Mouse (Mus musculus): ENCODE measurements around the gene Git2. TPM values are rescaled to one million over a fixed set of nuclear protein-coding genes. Genes with fewer than 3 reads are reported as not detected.

Git2 gene
- polyA plus RNA-seq, 1 experiment, result 221 TPM

DNA sequence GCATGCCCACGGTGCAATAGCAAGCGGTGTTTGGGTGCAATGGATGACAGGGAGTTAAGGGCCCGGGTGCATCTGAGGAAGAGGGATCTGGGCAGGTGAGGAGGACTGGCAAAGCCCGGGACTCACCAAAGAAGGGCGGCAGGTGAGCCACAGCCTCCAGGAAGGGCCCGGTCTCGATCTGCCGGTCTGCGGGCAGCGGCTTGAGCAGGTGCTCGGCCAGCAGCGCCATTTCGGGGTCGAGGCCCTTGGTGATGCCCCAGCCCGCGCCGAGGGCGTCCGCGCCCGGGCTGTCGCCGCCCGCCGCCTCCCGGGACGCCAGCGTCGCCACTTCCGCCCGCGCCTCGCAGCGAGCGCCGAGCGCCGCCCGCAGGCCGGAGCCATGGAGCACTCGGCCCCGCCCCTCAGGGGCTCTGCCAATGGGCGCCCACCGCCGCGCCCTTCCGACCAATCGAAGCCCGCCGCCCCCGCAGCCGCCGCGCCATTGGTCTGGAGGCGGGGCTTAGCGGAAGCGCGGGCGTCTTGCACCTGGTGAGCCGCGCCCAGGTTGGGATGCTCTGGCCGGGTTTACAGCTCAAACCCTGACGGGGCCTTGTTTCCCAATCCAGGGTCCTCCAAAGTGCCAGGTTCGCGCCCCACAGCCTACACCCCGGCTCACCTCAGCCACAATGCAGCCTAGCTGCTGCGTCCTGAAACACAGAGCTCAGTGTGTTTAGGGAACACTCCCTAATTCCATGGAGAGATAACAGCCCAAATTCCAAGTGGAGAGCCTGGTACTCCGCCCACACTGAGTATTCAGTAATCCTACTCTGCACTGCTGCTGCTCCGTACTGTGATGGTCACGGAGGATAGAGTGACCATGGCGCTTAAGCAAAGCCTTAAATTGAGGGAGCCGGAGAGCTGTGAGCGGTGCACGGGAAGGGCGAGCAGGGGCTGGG lies 84.4 kb downstream of the Git2 start, which contains the start of gene Gltp:
Gene Gltp, minus strand, starts transcription at position 352 of the 935 bp plus-strand sequence.
- peak; percentile 84 for TF ChIP-seq POLR2A (IDR thresholded peaks at IDR 0.05; ENCODE audit: control insufficient read depth, extremely low read depth, insufficient read depth, low read length, poor library complexity)
- TF ChIP-seq CTCF (IDR thresholded peaks at IDR 0.05; ENCODE audit: borderline replicate concordance, control insufficient read depth, extremely low read depth, insufficient read depth, low read length, poor library complexity), result peak; percentile 68; the same call in 1 of the 2 replicates
- 8% methylated on average over 75 of the region's 75 CpGs for WGBS
- DNase-seq, result peak; percentile 96
- H3K27ac ChIP-seq (ENCODE audit: control insufficient read depth, insufficient read depth, low read length), result peak within 1 kb of the TSS; percentile 21; the same call in 1 of the 2 replicates
- peak within 1 kb of the TSS; percentile 91 for H3K4me3 ChIP-seq (ENCODE audit: control insufficient read depth, insufficient read depth, low read length)
- H3K4me1 ChIP-seq (replicated peaks; ENCODE audit: control insufficient read depth, insufficient read depth, low read length), result peaks cover 26% of the 10 kb centered on the region
- no peaks in the 10 kb centered on the region for H3K36me3 ChIP-seq (ENCODE audit: control insufficient read depth, insufficient read depth, low read length)
- H3K27me3 ChIP-seq (ENCODE audit: control insufficient read depth, insufficient read depth, low read length), result no peaks in the 10 kb centered on the region

DNA sequence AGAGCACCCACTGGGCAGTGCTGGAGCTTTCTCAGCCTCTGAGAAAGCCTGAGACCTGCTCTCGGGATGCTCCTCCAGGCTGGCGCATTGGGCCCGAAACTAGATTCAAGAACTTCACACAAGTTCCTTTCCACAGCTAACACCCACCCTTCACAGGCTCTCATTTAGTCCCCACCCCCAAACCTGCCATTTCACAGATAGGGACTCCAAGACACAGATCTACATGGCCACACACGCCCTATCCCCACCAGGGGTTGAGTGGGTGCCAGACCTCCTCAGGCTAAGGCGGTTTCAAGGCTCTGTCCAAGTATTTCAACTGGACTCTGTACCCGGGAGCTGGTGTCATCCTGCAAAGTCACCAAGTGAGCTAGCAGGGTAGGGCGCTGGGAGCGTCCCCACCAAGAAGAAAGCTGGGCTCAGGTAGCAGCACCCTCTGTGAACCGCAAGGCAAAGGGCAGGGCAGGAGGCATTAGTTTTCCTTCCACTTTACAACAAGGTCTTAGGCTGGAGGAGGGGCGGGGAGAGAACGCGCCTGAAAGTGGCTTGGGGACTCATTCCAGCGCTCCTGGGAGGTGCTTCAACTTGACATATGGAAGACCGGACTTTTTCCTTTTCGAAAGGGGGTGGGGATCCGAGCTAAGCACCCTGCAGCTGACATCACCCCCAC lies 85.5 kb downstream of the Git2 start:
- Histone ChIP-seq H3K4me3 (ENCODE audit: control insufficient read depth, insufficient read depth, low read length) (peak overlapping the region; percentile 91), H3K36me3 (ENCODE audit: control insufficient read depth, insufficient read depth, low read length) (no peaks in the 10 kb centered on the region), H3K27ac (ENCODE audit: control insufficient read depth, insufficient read depth, low read length) (peak overlapping the region; percentile 14; the same call in 1 of the 2 replicates), H3K27me3 (ENCODE audit: control insufficient read depth, insufficient read depth, low read length) (no peaks in the 10 kb centered on the region), H3K4me1 (replicated peaks; ENCODE audit: control insufficient read depth, insufficient read depth, low read length) (peaks cover 35% of the 10 kb centered on the region)
- no peak for TF ChIP-seq CTCF (IDR thresholded peaks at IDR 0.05; ENCODE audit: borderline replicate concordance, control insufficient read depth, extremely low read depth, insufficient read depth, low read length, poor library complexity)
- 6% methylated on average over 16 of the region's 16 CpGs for WGBS
- DNase-seq, result peak; percentile 38

DNA sequence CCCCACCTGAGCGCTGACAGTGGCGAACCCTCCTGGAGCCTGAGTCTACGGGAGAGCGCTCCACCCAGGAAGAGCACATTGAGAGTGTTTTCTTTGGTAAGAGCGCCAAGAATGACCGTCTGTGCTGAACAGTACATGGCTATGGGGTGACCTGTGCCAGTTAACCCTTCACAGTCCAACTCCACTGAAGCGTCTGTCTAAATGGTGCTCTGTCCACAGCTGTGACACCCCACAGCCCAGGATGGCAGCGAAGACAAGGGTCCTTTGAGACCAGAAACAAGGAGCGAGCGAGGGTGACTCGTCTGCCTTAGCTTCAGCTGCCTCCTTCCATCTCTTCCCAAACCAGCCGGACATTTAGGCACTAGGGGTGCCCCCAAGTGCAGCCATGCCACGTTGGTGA lies 86.6 kb downstream of the Git2 start:
- WGBS, result 90% methylated on average over 13 of the region's 13 CpGs
- no peak overlapping the region for H3K4me3 ChIP-seq (ENCODE audit: control insufficient read depth, insufficient read depth, low read length)
- H3K4me1 ChIP-seq (replicated peaks; ENCODE audit: control insufficient read depth, insufficient read depth, low read length), result peaks cover 42% of the 10 kb centered on the region
- no peaks in the 10 kb centered on the region for H3K36me3 ChIP-seq (ENCODE audit: control insufficient read depth, insufficient read depth, low read length)
- DNase-seq, result no peak
- no peaks in the 10 kb centered on the region for H3K27me3 ChIP-seq (ENCODE audit: control insufficient read depth, insufficient read depth, low read length)
- no peak overlapping the region for H3K27ac ChIP-seq (ENCODE audit: control insufficient read depth, insufficient read depth, low read length)
- TF ChIP-seq CTCF (IDR thresholded peaks at IDR 0.05; ENCODE audit: borderline replicate concordance, control insufficient read depth, extremely low read depth, insufficient read depth, low read length, poor library complexity) (no peak), POLR2A (IDR thresholded peaks at IDR 0.05; ENCODE audit: control insufficient read depth, extremely low read depth, insufficient read depth, low read length, poor library complexity) (no peak)

DNA sequence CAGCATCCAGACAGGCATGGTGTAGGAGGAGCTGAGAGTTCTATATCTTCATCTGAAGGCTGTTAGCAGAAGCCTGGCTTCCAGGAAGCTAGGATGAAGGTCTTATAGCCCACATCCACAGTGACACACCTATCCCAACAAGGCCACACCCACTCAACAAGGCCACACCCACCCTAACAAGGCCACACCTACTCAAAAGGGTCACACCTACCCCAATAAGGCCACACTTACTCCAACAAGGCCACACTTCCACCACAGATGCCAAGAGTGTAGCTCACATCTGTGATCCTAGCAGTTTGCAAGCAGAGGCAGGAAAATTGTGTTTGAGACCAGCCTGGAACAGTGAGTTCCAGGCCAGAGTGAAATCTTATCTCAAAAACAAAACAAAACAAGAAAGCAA lies 87.4 kb downstream of the Git2 start:
- H3K4me1 ChIP-seq (replicated peaks; ENCODE audit: control insufficient read depth, insufficient read depth, low read length), result peaks cover 42% of the 10 kb centered on the region
- no peak for TF ChIP-seq CTCF (IDR thresholded peaks at IDR 0.05; ENCODE audit: borderline replicate concordance, control insufficient read depth, extremely low read depth, insufficient read depth, low read length, poor library complexity)
- no peak for TF ChIP-seq POLR2A (IDR thresholded peaks at IDR 0.05; ENCODE audit: control insufficient read depth, extremely low read depth, insufficient read depth, low read length, poor library complexity)
- H3K27me3 ChIP-seq (ENCODE audit: control insufficient read depth, insufficient read depth, low read length), result no peaks in the 10 kb centered on the region
- no peak overlapping the region for H3K4me3 ChIP-seq (ENCODE audit: control insufficient read depth, insufficient read depth, low read length)
- H3K36me3 ChIP-seq (ENCODE audit: control insufficient read depth, insufficient read depth, low read length), result no peaks in the 10 kb centered on the region
- no peak for DNase-seq
- H3K27ac ChIP-seq (ENCODE audit: control insufficient read depth, insufficient read depth, low read length), result no peak overlapping the region

DNA sequence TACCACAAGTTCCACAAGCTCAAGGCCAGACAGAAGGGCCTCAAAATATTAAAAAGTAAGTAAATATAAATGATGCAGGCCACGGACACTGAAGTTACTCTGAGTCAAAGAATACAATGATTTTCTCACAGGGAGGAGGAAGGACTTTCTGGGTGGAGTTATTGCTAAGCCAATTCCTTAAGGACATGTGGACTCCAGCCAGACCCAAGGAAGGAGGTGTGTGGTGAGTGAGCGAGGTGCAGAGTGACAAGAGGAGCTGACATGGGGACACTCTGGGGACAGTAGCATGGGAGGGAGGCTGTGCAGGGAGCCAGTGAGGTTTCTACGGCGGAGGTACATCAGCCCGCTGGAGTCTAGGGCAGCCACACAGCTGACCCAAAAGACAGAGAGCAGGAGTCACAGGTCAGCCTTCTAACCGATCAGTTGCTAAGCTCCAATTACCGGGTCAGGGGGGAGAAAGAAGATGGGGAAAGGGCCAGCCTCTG lies 88.5 kb downstream of the Git2 start:
- Histone ChIP-seq H3K36me3 (ENCODE audit: control insufficient read depth, insufficient read depth, low read length) (no peaks in the 10 kb centered on the region), H3K4me1 (replicated peaks; ENCODE audit: control insufficient read depth, insufficient read depth, low read length) (peaks cover 44% of the 10 kb centered on the region), H3K27ac (ENCODE audit: control insufficient read depth, insufficient read depth, low read length) (no peak overlapping the region), H3K27me3 (ENCODE audit: control insufficient read depth, insufficient read depth, low read length) (no peaks in the 10 kb centered on the region), H3K4me3 (ENCODE audit: control insufficient read depth, insufficient read depth, low read length) (no peak overlapping the region)
- over 99% methylated on average over 7 of the region's 7 CpGs for WGBS
- DNase-seq, result no peak
- TF ChIP-seq CTCF (IDR thresholded peaks at IDR 0.05; ENCODE audit: borderline replicate concordance, control insufficient read depth, extremely low read depth, insufficient read depth, low read length, poor library complexity) (no peak), POLR2A (IDR thresholded peaks at IDR 0.05; ENCODE audit: control insufficient read depth, extremely low read depth, insufficient read depth, low read length, poor library complexity) (no peak)

DNA sequence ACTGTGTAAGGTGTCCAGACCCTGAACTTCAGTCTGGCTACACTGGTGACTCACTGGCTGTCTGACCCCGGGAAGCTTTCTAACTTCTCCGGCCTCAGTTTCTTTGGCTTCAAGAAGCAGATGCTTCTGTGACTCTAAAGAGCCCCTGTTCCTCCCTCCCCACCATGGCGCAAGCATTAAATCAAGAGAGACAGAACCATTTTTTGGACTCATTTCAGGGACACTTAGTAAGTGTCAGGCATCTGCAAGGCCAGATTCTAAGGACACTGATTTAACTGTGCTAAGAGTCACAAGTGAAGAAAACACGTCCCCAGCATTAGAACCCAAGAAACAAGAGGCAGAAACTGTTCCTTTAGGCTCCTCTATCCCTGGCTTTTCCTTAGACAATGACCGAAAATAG lies 89.3 kb downstream of the Git2 start:
- no peak overlapping the region for H3K4me3 ChIP-seq (ENCODE audit: control insufficient read depth, insufficient read depth, low read length)
- WGBS, result 95% methylated on average over 5 of the region's 5 CpGs
- H3K27ac ChIP-seq (ENCODE audit: control insufficient read depth, insufficient read depth, low read length), result no peak overlapping the region
- no peak for TF ChIP-seq POLR2A (IDR thresholded peaks at IDR 0.05; ENCODE audit: control insufficient read depth, extremely low read depth, insufficient read depth, low read length, poor library complexity)
- no peak for TF ChIP-seq CTCF (IDR thresholded peaks at IDR 0.05; ENCODE audit: borderline replicate concordance, control insufficient read depth, extremely low read depth, insufficient read depth, low read length, poor library complexity)
- H3K27me3 ChIP-seq (ENCODE audit: control insufficient read depth, insufficient read depth, low read length), result no peaks in the 10 kb centered on the region
- peaks cover 45% of the 10 kb centered on the region for H3K4me1 ChIP-seq (replicated peaks; ENCODE audit: control insufficient read depth, insufficient read depth, low read length)
- DNase-seq, result no peak
- no peaks in the 10 kb centered on the region for H3K36me3 ChIP-seq (ENCODE audit: control insufficient read depth, insufficient read depth, low read length)

Data from thymus, adult 2 months (tissue).